Mouse (Mus musculus): ENCODE data around the gene Dzip1l. TPM values are rescaled to one million over a fixed set of nuclear protein-coding genes. Genes with fewer than 3 reads are reported as not detected.

The Dzip1l gene
- polyA plus RNA-seq, 1 experiment from 2014 or later, result not detected

DNA sequence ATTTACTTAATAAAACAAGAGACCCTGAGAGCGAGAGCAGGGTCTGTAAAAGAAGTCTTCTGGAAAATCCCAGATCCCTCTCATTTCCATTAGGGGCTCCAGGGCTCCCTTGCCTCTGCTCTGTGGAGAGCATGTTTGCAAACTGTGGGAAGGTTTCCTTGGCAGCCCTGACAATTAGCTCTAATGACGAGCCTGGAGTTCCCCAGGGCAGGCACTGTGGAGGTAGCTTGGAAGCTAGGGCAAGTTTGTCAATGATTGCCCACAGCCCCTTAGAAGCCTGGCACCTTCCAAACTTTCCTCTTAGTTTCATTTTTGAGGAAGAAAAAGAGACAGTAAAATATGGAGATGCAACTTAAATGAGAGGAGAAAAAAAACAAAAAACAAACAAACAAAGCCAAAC lies 2.5 kb downstream of the Dzip1l start:
- Histone ChIP-seq H3K36me3 (ENCODE audit: inconsistent target) (no peaks in the 10 kb centered on the region), H3K27ac (no peak overlapping the region), H3K4me3 (ENCODE audit: inconsistent target) (no peak overlapping the region), H3K79me2 (ENCODE audit: inconsistent target) (no peaks in the 10 kb centered on the region)
- 92% methylated on average over 2 of the region's 2 CpGs for WGBS (ENCODE audit: missing documents)

DNA sequence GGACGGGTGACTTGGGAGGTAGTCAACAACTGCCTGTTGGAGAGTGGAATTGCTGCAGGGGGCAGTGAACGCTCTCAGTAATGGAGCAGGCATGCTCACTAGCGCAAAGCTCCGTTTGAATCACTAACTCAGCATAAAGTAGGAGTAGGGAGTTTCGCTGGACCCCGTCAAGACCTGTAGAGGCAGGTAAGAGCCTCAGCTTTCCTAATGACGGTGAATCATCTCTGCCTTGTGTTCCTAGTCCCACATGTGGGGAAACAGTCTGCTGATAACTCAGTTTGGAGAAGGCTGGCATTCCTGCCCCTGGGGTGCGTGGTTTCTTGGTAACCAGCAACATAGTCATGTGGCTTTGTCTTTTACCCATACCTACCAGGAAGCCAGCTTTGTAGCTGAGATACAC lies 3.0 kb downstream of the Dzip1l start:
- no peaks in the 10 kb centered on the region for H3K79me2 ChIP-seq (ENCODE audit: inconsistent target)
- no peak overlapping the region for H3K27ac ChIP-seq
- H3K36me3 ChIP-seq (ENCODE audit: inconsistent target), result no peaks in the 10 kb centered on the region
- no peak overlapping the region for H3K4me3 ChIP-seq (ENCODE audit: inconsistent target)
- WGBS (ENCODE audit: missing documents), result 86% methylated on average over 8 of the region's 8 CpGs

DNA sequence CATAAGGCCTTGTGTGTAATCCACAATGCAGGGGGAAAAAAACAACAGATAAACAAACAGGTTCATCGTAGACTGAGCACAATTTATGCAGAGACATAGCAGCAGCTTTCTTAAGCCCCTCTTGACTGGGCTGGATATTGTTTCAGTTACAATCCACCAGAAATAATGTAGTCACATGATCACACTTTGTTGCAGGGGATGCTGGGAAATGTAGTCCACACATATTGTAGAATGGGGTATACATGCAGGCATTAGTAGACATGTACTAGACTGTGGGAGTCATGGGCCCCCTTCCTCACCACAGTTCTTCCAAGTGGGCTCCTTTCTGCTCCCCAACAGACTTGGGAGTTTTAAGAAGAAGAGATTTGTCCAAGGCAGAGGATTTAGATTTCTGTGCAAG lies 7.5 kb downstream of the Dzip1l start:
- no peaks in the 10 kb centered on the region for H3K36me3 ChIP-seq (ENCODE audit: inconsistent target)
- no peak overlapping the region for H3K4me3 ChIP-seq (ENCODE audit: inconsistent target)
- WGBS (ENCODE audit: missing documents), result 94% methylated on average over 1 of the region's 1 CpGs
- no peak overlapping the region for H3K27ac ChIP-seq
- no peaks in the 10 kb centered on the region for H3K79me2 ChIP-seq (ENCODE audit: inconsistent target)

DNA sequence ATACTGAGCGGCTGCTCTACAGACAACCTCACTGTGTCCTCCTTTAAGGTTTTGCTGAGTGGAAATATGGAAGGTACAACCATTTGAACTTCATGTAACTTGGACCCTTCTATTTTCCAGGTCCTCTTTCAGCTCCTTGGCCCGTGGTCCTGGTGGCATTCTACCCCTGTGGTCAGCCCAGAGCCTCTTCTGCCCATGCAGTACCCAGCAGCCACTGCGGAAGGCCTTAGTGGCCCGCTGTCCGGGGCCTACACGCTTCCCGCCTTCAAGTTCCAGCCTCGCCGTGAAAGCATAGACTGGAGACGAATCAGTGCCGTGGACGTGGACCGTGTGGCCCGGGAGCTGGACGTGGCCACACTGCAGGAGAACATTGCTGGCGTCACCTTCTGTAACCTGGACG lies 7.9 kb downstream of the Dzip1l start:
- no peaks in the 10 kb centered on the region for H3K79me2 ChIP-seq (ENCODE audit: inconsistent target)
- 90% methylated on average over 17 of the region's 17 CpGs for WGBS (ENCODE audit: missing documents)
- H3K27ac ChIP-seq, result no peak overlapping the region
- no peaks in the 10 kb centered on the region for H3K36me3 ChIP-seq (ENCODE audit: inconsistent target)
- H3K4me3 ChIP-seq (ENCODE audit: inconsistent target), result no peak overlapping the region

DNA sequence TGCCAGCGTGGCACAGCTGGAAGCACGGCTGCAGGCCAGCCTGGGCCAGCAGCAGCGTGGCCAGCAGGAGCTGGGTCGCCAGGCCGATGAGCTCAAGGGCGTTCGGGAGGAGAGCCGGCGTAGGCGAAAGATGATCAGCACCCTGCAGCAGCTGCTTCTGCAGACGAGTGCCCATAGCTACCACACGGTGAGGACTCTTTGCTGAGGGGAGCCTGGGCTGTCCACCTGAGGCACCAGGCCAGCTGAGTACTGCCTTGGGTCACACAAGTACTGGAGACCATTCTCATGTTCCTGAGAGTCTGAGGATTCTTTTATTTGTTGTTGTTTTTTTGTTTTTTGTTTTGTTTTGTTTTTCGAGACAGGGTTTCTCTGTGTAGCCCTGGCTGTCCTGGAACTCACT lies 8.4 kb downstream of the Dzip1l start:
- 90% methylated on average over 13 of the region's 13 CpGs for WGBS (ENCODE audit: missing documents)
- no peak overlapping the region for H3K27ac ChIP-seq

DNA sequence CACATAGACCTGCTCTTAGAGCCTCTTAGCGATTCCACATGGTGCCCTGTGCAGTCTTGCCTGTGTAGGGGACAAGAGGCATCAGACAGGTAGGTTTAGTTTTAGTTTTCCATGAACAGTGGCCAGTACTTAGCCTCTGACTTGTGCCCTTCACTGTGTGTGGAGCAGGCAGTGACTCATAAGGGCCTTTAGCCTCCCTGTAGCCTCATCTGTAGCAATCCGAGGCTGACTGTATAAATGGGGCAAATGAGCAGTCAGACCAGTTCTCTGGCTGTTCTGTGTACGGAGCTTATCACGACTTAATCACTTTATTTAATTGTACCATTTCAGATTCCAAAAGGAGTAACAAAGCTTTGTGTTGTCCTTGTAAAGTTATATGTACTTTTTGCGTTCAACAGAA lies 10.7 kb downstream of the Dzip1l start:
- H3K79me2 ChIP-seq (ENCODE audit: inconsistent target), result no peaks in the 10 kb centered on the region
- H3K4me3 ChIP-seq (ENCODE audit: inconsistent target), result no peak overlapping the region
- WGBS (ENCODE audit: missing documents), result 97% methylated on average over 5 of the region's 5 CpGs
- H3K27ac ChIP-seq, result no peak overlapping the region
- no peaks in the 10 kb centered on the region for H3K36me3 ChIP-seq (ENCODE audit: inconsistent target)

More for the DNA sequence above, 8.4 kb downstream of the Dzip1l start:
- Histone ChIP-seq H3K79me2 (ENCODE audit: inconsistent target) (no peaks in the 10 kb centered on the region), H3K4me3 (ENCODE audit: inconsistent target) (no peak overlapping the region), H3K36me3 (ENCODE audit: inconsistent target) (no peaks in the 10 kb centered on the region)

DNA sequence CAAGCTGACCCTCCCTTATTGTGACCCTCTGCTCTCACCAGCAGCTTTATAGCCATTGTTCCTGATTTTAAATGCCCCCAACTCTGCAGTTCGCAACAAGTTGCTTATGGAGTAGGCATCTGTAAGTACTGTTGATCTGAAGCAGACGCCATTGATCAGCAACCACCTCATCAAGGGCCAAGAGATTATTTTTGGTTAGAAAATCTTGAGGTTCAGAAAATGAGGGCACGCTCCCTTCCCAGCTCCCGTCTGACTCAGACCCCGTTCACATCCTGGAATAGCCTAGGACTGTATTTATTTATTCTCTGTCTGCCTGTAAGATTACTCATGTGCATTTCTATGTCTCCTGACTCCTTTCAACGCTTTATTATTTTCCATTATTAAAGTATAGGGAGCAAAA lies 16.1 kb downstream of the Dzip1l start:
- 94% methylated on average over 6 of the region's 6 CpGs for WGBS (ENCODE audit: missing documents)
- Histone ChIP-seq H3K36me3 (ENCODE audit: inconsistent target) (no peaks in the 10 kb centered on the region), H3K4me3 (ENCODE audit: inconsistent target) (no peak overlapping the region), H3K79me2 (ENCODE audit: inconsistent target) (no peaks in the 10 kb centered on the region), H3K27ac (no peak overlapping the region)

DNA sequence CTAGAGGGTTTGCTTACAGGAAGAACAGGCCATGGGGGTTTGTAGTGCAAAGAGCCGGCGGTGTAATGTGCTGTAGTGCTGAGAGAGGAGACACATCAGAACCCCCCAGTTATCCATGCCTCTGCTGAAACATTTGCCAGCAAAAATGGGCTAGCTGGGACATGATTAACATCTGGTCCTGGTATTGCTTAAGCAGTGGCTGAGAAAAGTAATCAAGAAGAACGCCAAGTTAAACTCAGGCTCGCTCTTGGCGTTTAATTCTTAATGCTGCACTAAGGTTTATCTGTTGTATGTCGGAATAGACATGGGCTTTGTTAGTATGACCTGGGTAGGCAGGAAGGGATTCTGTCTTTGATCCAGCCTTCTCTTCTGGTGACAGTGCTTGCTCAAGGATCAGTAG lies 16.8 kb downstream of the Dzip1l start:
- Histone ChIP-seq H3K27ac (no peak overlapping the region), H3K79me2 (ENCODE audit: inconsistent target) (no peaks in the 10 kb centered on the region), H3K36me3 (ENCODE audit: inconsistent target) (no peaks in the 10 kb centered on the region), H3K4me3 (ENCODE audit: inconsistent target) (no peak overlapping the region)
- 96% methylated on average over 6 of the region's 6 CpGs for WGBS (ENCODE audit: missing documents)

DNA sequence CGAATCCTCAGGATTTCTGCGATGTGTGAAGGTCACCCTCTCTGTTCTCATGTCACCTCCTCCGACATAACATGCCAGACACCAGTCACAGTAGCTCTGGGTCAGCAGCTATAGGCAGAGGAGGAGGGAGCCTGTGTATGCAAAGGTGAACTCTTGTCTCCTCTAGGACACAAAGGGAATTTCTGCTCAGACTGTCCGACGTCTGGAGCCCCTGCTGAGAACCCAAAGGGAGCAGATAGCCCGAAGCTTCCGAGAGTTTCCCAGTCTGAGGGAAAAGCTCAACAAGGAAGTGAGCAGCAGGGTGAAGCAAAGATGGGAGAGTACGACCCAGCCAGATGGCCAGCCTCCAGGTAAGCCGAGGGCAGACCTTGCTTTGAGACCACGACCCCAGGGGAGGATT lies 31.5 kb downstream of the Dzip1l start:
- Histone ChIP-seq H3K36me3 (ENCODE audit: inconsistent target) (no peaks in the 10 kb centered on the region), H3K4me3 (ENCODE audit: inconsistent target) (no peak overlapping the region), H3K27ac (no peak overlapping the region), H3K79me2 (ENCODE audit: inconsistent target) (no peaks in the 10 kb centered on the region)
- WGBS (ENCODE audit: missing documents), result 82% methylated on average over 10 of the region's 10 CpGs

DNA sequence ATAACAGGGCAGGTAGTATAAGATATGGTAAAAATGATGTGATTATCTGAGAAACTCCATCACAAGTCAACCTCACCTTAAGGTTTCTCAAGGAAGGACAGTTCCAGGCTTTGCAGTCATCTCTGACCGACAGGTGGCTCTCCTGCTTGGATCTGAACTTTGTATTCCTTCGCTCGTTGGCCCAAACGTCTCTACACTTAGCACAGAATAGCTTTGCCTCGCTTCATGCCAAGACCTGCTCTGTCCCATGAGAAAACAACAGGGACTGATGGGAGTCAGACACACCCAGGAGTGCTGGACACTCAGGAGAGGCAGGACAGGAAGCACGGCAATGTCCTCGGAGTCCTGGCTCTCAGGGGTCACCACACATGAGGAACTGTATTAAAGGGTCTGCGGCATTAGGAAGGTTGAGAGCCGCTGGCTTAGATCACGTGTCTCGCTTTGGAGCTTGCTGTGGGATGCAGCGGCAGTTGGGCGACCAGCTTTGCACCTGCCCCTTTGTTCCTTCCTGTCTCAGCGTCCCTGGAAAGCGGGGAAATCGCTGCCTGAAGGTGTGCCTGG lies 32.4 kb downstream of the Dzip1l start:
- Histone ChIP-seq H3K4me3 (ENCODE audit: inconsistent target) (no peak overlapping the region), H3K36me3 (ENCODE audit: inconsistent target) (no peaks in the 10 kb centered on the region), H3K27ac (no peak overlapping the region), H3K79me2 (ENCODE audit: inconsistent target) (no peaks in the 10 kb centered on the region)
- 68% methylated on average over 16 of the region's 16 CpGs for WGBS (ENCODE audit: missing documents)

DNA sequence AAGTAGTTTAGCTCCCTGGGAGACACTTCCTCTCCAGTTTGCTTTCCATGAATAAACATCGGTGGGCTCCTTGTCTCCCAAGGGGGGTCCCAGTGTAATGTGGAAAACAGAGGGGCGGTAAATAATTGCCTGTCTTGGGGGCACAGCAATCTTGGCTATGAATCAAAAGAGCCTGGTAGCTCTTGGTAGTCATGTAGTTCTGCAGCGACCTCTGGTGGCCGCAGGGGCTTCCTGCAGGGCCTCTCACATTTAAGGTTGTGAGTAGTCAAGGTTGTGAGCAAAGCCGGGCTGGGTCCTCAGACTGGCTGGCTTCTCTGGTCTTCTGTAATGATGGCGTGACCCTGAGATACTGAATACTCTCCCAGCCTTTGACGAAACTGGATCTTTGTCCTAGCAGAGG lies 33.1 kb downstream of the Dzip1l start:
- WGBS (ENCODE audit: missing documents), result 27% methylated on average over 7 of the region's 7 CpGs
- H3K4me3 ChIP-seq (ENCODE audit: inconsistent target), result no peak overlapping the region
- no peaks in the 10 kb centered on the region for H3K79me2 ChIP-seq (ENCODE audit: inconsistent target)
- no peak overlapping the region for H3K27ac ChIP-seq
- no peaks in the 10 kb centered on the region for H3K36me3 ChIP-seq (ENCODE audit: inconsistent target)

DNA sequence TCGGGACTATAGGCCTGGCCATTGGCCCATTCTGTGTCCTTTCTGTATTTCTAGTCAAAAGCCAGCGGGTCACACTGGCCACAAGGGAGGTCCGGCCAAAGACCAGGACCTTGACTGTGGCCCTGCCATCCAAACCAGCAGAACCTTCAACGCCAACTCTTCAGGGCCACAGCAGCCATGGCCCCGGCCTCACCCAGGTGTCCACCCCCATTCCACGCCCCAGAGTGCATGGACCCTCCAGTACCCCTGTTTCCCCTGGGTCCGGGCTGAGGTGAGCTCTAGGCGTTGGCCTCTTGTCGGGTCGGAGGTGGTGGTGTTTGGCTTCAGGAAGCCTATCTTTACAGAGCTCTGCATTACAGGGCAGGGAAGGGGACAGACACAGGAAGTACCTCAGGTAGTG lies 33.6 kb downstream of the Dzip1l start:
- WGBS (ENCODE audit: missing documents), result 83% methylated on average over 9 of the region's 10 CpGs
- Histone ChIP-seq H3K27ac (no peak overlapping the region), H3K36me3 (ENCODE audit: inconsistent target) (no peaks in the 10 kb centered on the region), H3K4me3 (ENCODE audit: inconsistent target) (no peak overlapping the region), H3K79me2 (ENCODE audit: inconsistent target) (no peaks in the 10 kb centered on the region)

DNA sequence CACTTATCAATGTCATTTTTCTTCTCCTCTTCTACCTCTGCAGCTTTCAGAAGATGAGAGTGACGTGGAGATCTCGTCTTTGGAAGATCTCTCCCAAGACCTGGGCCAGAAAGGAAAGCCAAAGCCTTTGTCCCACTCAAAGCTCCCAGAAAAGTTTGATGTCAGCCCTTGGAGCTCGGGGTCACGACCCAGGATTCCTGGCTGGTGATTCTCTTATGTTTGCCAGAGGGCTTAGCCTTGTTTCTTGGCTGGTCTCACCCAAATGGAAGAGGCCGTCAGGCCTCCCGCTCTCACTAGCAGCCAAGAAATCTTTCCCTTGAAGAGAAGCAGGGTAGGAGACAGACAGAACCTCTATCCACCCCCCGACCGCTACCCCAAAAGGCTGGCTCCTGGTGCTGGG lies 38.3 kb downstream of the Dzip1l start:
- 91% methylated on average over 8 of the region's 8 CpGs for WGBS (ENCODE audit: missing documents)
- H3K27ac ChIP-seq, result no peak overlapping the region
- H3K79me2 ChIP-seq (ENCODE audit: inconsistent target), result no peaks in the 10 kb centered on the region
- H3K4me3 ChIP-seq (ENCODE audit: inconsistent target), result no peak overlapping the region
- no peaks in the 10 kb centered on the region for H3K36me3 ChIP-seq (ENCODE audit: inconsistent target)

DNA sequence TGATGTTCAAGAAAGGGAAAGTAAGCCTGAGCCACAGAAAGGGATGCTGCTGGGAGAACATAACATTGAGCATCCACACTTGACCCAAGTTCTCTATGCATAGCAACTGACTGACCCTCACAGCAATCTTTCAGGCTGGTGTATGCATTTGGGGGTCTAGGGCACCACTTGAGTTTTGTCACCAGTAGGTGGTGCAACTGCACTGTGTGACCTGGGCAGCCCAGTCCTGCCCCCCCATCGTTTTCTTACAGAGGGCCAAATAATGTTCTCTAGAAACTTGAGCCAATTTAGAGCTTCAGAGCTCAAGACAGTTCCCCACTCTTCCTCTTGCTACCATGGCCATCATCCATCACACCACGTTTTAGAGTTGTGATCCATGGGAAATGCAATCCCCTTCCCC lies 42.3 kb downstream of the Dzip1l start:
- WGBS (ENCODE audit: missing documents), result 23% methylated on average over 2 of the region's 2 CpGs
- H3K4me3 ChIP-seq (ENCODE audit: inconsistent target), result no peak overlapping the region

DNA sequence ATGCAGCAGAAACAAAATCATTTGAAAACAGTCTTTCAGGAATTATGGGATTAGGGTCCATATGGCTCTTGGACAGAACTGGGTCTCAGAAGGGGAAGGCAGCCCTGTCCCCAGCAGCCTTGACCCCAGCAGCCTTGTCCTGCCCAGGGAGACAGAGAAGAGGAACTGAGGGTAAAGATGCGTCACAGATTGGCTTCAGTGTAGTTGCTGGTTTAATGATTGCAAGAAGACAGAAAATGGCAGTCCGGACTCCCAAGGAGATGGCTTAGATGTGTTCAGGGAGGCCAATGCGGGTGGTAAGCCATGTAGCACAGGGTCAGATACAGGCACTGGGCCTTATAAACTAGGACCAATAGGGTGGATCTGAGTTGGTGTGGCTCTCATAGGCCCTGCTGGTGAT lies 46.4 kb downstream of the Dzip1l start:
- WGBS (ENCODE audit: missing documents), result 85% methylated on average over 3 of the region's 3 CpGs
- Histone ChIP-seq H3K4me3 (ENCODE audit: inconsistent target) (no peak overlapping the region), H3K79me2 (ENCODE audit: inconsistent target) (no peaks in the 10 kb centered on the region), H3K36me3 (ENCODE audit: inconsistent target) (no peaks in the 10 kb centered on the region), H3K27ac (no peak overlapping the region)

More for the DNA sequence above, 42.3 kb downstream of the Dzip1l start:
- no peak overlapping the region for H3K27ac ChIP-seq
- no peaks in the 10 kb centered on the region for H3K36me3 ChIP-seq (ENCODE audit: inconsistent target)
- no peaks in the 10 kb centered on the region for H3K79me2 ChIP-seq (ENCODE audit: inconsistent target)

DNA sequence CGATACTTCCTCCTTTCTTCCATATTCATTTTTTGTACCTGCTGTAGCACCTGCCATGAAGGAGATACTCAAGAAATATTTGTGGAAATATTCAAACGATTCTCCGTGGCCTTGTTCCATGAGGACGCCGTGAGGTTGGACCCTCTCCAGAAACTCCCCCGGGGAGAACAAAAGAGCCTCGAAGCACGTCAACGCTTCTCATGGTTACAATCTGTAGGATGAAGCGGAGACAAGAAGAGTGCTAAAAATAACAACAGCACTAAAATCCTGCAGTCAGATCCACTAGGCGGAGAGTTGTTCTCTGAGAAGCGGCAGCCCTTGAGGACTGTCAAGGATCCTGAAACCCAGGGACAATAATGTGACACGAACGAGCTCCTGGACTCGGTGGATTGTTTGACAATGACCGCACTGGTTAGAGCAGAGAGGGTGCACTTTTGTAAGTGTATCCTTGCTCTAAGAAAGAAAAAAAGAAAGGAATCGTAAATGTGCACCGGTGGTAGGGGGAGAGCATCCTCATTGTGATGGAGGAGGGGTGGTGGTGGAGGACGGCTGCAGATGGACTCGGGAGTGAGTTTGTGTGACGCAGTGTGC lies 52.8 kb downstream of the Dzip1l start:
- no peak overlapping the region for H3K4me3 ChIP-seq (ENCODE audit: inconsistent target)
- no peaks in the 10 kb centered on the region for H3K79me2 ChIP-seq (ENCODE audit: inconsistent target)
- H3K36me3 ChIP-seq (ENCODE audit: inconsistent target), result no peaks in the 10 kb centered on the region
- WGBS (ENCODE audit: missing documents), result 93% methylated on average over 20 of the region's 21 CpGs
- no peak overlapping the region for H3K27ac ChIP-seq
